Comparison of ENCODE assay signal across 26 mouse cellular contexts in genomic region chr15:94885026-94885425, GRCm38 (mm10).
DNase-seq lines count a peak whose midpoint lies in the region; ATAC-seq and TF ChIP-seq lines count a peak whose summit lies in the region.
"Had no signal": no experiment of that assay in that cellular context is flagged by ENCODE, and none has a peak within 500 bp of the region (broad histone marks: within the 10 kb centered on the region; RNA-seq: fewer than 3 reads in every experiment).

No protein-coding gene starts in this region.

- DNase-seq in forebrain, embryonic 14.5 days (ENCODE audit: low spot score), result peak; percentile 50
- DNase-seq in forebrain, embryonic 10.5 days (ENCODE audit: extremely low spot score, low spot score), result no peak
- peak; percentile 34 to 55 for DNase-seq in layer of hippocampus, adult 2 months (ENCODE audit: low spot score in 2 of 2)
- DNase-seq in layer of hippocampus, postnatal 14 days (ENCODE audit: low spot score in 2 of 2), result no peak
- DNase-seq in right cerebral cortex, adult 18-20 months, result peak; percentile 37
- DNase-seq in right cerebral cortex, adult 2 months (ENCODE audit: low spot score in 2 of 2), result no peak
- no peak for DNase-seq in urinary bladder, adult 18-20 months (ENCODE audit: low spot score in 2 of 2)
- no peak for DNase-seq in thymus, postnatal 14 days
- DNase-seq: adrenal gland, postnatal 14 days; cerebellum, adult 9-10 months; gastrocnemius, adult 2 months; heart, postnatal 4 days; kidney, adult 18-20 months; kidney, postnatal 4 days; liver, postnatal 0 days; lung, postnatal 10 days; thymus, adult 18-20 months had no signal

- H3K4me2 ChIP-seq in forebrain, embryonic 14.5 days (ENCODE audit: low read length), result no peak overlapping the region
- H3K4me2 ChIP-seq: embryonic facial prominence, embryonic 15.5 days; hindbrain, embryonic 14.5 days; limb, embryonic 12.5 days; liver, embryonic 11.5 days; midbrain, embryonic 12.5 days; neural tube, embryonic 15.5 days; stomach, embryonic 15.5 days had no signal

- no peak overlapping the region for H3K4me3 ChIP-seq in forebrain, embryonic 14.5 days (ENCODE audit: low read depth, low read length)
- H3K4me3 ChIP-seq in forebrain, embryonic 10.5 days, result no peak overlapping the region
- no peak overlapping the region for H3K4me3 ChIP-seq in layer of hippocampus, adult 2 months
- H3K4me3 ChIP-seq: embryonic facial prominence, embryonic 15.5 days; gastrocnemius, adult 2 months; heart, embryonic 10.5 days; limb, embryonic 12.5 days; midbrain, embryonic 12.5 days; neural tube, embryonic 15.5 days; stomach, embryonic 15.5 days had no signal

- H3K27me3 ChIP-seq in forebrain, embryonic 14.5 days (replicated peaks; ENCODE audit: control insufficient read depth, insufficient read depth, low read length), result no peaks in the 10 kb centered on the region
- H3K27me3 ChIP-seq in forebrain, embryonic 10.5 days (ENCODE audit: poor library complexity, severe bottlenecking), result no peaks in the 10 kb centered on the region
- H3K27me3 ChIP-seq: embryonic facial prominence, embryonic 15.5 days; midbrain, embryonic 12.5 days; neural tube, embryonic 15.5 days; stomach, embryonic 15.5 days had no signal

- WGBS in forebrain, embryonic 14.5 days, result 40% methylated on average over 4 of the region's 4 CpGs
- 71% methylated on average over 4 of the region's 4 CpGs for WGBS in forebrain, embryonic 10.5 days

- H3K27ac ChIP-seq in forebrain, embryonic 14.5 days (ENCODE audit: low read depth, low read length), result no peak overlapping the region
- H3K27ac ChIP-seq in forebrain, embryonic 10.5 days, result no peak overlapping the region
- peak overlapping the region; percentile 23; the same call in 1 of the 2 replicates for H3K27ac ChIP-seq in layer of hippocampus, adult 2 months
- H3K27ac ChIP-seq: embryonic facial prominence, embryonic 15.5 days; gastrocnemius, adult 2 months; heart, embryonic 10.5 days; hindbrain, embryonic 14.5 days; limb, embryonic 12.5 days; midbrain, embryonic 12.5 days; neural tube, embryonic 15.5 days; stomach, embryonic 15.5 days had no signal

- no peak overlapping the region for H3K9ac ChIP-seq in forebrain, embryonic 14.5 days (ENCODE audit: low read length)
- H3K9ac ChIP-seq: embryonic facial prominence, embryonic 15.5 days; hindbrain, embryonic 14.5 days; limb, embryonic 12.5 days; liver, postnatal 0 days; midbrain, embryonic 12.5 days; neural tube, embryonic 15.5 days; stomach, embryonic 15.5 days had no signal

- no peaks in the 10 kb centered on the region for H3K36me3 ChIP-seq in forebrain, embryonic 14.5 days (ENCODE audit: control insufficient read depth, insufficient read depth, low read length)
- no peaks in the 10 kb centered on the region for H3K36me3 ChIP-seq in forebrain, embryonic 10.5 days (replicated peaks)
- H3K36me3 ChIP-seq: embryonic facial prominence, embryonic 15.5 days; heart, embryonic 10.5 days; limb, embryonic 12.5 days; midbrain, embryonic 12.5 days; neural tube, embryonic 15.5 days; stomach, embryonic 15.5 days had no signal

- H3K4me1 ChIP-seq in forebrain, embryonic 14.5 days (ENCODE audit: control insufficient read depth, insufficient read depth, low read length), result no peaks in the 10 kb centered on the region
- peaks cover 5% of the 10 kb centered on the region; the same call in 1 of the 2 replicates for H3K4me1 ChIP-seq in forebrain, embryonic 10.5 days
- H3K4me1 ChIP-seq: embryonic facial prominence, embryonic 15.5 days; heart, embryonic 10.5 days; limb, embryonic 12.5 days; neural tube, embryonic 15.5 days; stomach, embryonic 15.5 days had no signal

- no peak for TF ChIP-seq CTCF in layer of hippocampus, adult 2 months (conservative IDR thresholded peaks at IDR 0.05)

- no peaks in the 10 kb centered on the region for H3K9me3 ChIP-seq in forebrain, embryonic 14.5 days (replicated peaks; ENCODE audit: control insufficient read depth, low read length)
- no peaks in the 10 kb centered on the region for H3K9me3 ChIP-seq in forebrain, embryonic 10.5 days
- H3K9me3 ChIP-seq: embryonic facial prominence, embryonic 15.5 days; heart, embryonic 10.5 days; limb, embryonic 12.5 days; midbrain, embryonic 12.5 days; neural tube, embryonic 15.5 days; stomach, embryonic 15.5 days had no signal

- ATAC-seq in forebrain, embryonic 14.5 days, result no peak
- ATAC-seq: inflammation-experienced regulatory T-cells, adult 6 months; liver, postnatal 0 days had no signal

Comparison
In these comparisons a context has a peak if more than half of its experiments do, and no peak if none do; other contexts are left out.
1. DNase-seq: peak in forebrain, embryonic 14.5 days (single experiment), layer of hippocampus, adult 2 months (2 of 2) and right cerebral cortex, adult 18-20 months (single experiment); none in forebrain, embryonic 10.5 days (single experiment), layer of hippocampus, postnatal 14 days (0 of 2), right cerebral cortex, adult 2 months (0 of 2), urinary bladder, adult 18-20 months (0 of 2) and thymus, postnatal 14 days (single experiment).